Mouse (Mus musculus) kidney, postnatal 0 days (tissue): ENCODE data around the gene Ahnak. TPM values are rescaled to one million over a fixed set of nuclear protein-coding genes. Genes with fewer than 3 reads are reported as not detected.
A peak's percentile ranks its signal among the peaks of the same experiment; 100 is the strongest.
"Not testable (repeated sequence)": the region's sequence is repeated elsewhere in the genome, so short reads cannot be mapped to it uniquely, and the experiment has no call there.

ENCODE experiments used
- ATAC-seq: fragments of 200-750 bp; cut with Nextera tagmentation; replicated peaks from 2 replicates; pipeline ENCODE4 v1.8.0; 2017; ENCODE audit warnings: low read depth, moderate number of reproducible peaks, moderate TSS enrichment, moderate library complexity; ENCODE audit not compliant: low FRiP score
- DNase-seq: peaks from one replicate; pipeline ENCODE4 v3.0.0-alpha.2; 2016; ENCODE audit warnings: low spot score
- H3K27ac ChIP-seq: fragments of 300-500 bp; sonication (generic); 2 replicates; pipeline ENCODE4 v1.5.1; 2014; ENCODE audit warnings: mild to moderate bottlenecking
- H3K27me3 ChIP-seq: fragments of 300-500 bp; sonication (generic); 2 replicates; pipeline ENCODE4 v1.6.1; 2014; ENCODE audit warnings: low read length, mixed read lengths; ENCODE audit not compliant: insufficient read depth
- H3K36me3 ChIP-seq: fragments of 300-500 bp; sonication (generic); 2 replicates; pipeline ENCODE4 v1.6.1; 2014; ENCODE audit warnings: low read length, mixed read lengths; ENCODE audit not compliant: insufficient read depth
- H3K4me1 ChIP-seq: fragments of 300-500 bp; sonication (generic); replicated peaks from 2 replicates; pipeline ENCODE4 v1.6.1; 2014; ENCODE audit warnings: antibody characterized with exemption, low read length, mixed read lengths; ENCODE audit not compliant: insufficient read depth
- H3K4me2 ChIP-seq: fragments of 300-500 bp; sonication (generic); 2 replicates; pipeline ENCODE4 v1.6.1; 2014; ENCODE audit warnings: mild to moderate bottlenecking, low read length, moderate library complexity, mixed read lengths
- H3K4me3 ChIP-seq: fragments of 300-500 bp; sonication (generic); replicated peaks from 2 replicates; pipeline ENCODE4 v1.5.1; 2014; ENCODE audit warnings: low read depth, low read length
- H3K9ac ChIP-seq: fragments of 300-500 bp; sonication (generic); 2 replicates; pipeline ENCODE4 v1.6.1; 2014; ENCODE audit warnings: low read depth, low read length
- H3K9me3 ChIP-seq: fragments of 300-500 bp; sonication (generic); replicated peaks from 2 replicates; pipeline ENCODE4 v1.6.1; 2016; ENCODE audit warnings: low read length, inconsistent platforms, mixed read lengths
- CTCF ChIP-seq: IDR thresholded peaks from 2 replicates; pipeline ENCODE4 v1.5.1; 2016; ENCODE audit warnings: antibody characterized with exemption, low read depth, mild to moderate bottlenecking, moderate library complexity
- WGBS: fragments of 180-500 bp; shearing (Covaris S2); extraction: QIAGEN DNeasy Blood & Tissue Kit; methylation state at CpG from one replicate; pipeline ENCODE4 v1.1.7; 2014; 5-methylcytosine and 5-hydroxymethylcytosine counted together
- polyA plus RNA-seq: library from polyadenylated mRNA; unstranded; fragments of >200 nt; fragmentation: Nextera tagmentation; extraction: Ambion mirVana; gene quantifications from 2 replicates; pipeline ENCODE4 v1.2.1, GENCODE M21; 2015

Ahnak gene
- polyA plus RNA-seq, 1 experiment from 2014 or later, result 27.5 TPM

DNA sequence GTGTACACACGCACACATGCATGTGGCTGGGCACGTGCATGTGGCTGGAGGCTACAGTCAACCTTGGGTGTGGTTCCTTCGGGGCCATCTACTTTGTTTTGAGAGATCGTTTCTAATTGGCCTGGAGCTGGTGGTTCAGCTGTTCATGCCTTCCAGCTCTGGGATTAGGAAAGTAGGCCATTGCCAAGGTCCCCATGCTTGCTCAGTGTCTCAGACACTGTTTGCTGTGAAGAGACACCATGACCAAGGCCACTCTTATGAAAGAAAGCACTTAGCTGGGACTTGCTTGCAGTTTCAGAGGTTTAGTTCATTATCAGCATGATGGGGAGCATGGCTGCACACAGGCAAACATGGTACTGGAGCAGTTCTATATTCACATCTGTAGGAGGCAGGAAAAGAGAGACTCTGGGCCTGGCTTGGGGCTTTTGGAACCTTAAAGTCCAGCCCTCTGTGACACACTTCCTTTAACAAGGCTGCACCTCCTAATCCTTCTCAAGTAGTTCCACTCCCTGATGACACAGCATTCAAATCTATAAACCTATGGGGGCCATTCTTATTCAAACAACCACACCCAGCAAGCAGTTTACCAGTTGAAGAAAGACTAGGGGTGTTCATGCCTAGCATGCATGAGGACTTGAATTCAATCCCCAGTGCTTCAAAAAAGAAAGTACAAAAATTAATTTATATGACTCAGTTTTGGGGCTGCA lies 60.0 kb downstream of the Ahnak start:
- ATAC-seq (no peak), DNase-seq (no peak)
- Histone ChIP-seq H3K36me3 (no peaks in the 10 kb centered on the region), H3K9me3 (no peaks in the 10 kb centered on the region), H3K27me3 (no peaks in the 10 kb centered on the region), H3K27ac (no peak overlapping the region), H3K4me3 (no peak overlapping the region), H3K9ac (no peak overlapping the region), H3K4me1 (peaks cover 6% of the 10 kb centered on the region), H3K4me2 (no peak overlapping the region)
- WGBS, result 89% methylated on average over 4 of the region's 4 CpGs
- TF ChIP-seq CTCF, result no peak

DNA sequence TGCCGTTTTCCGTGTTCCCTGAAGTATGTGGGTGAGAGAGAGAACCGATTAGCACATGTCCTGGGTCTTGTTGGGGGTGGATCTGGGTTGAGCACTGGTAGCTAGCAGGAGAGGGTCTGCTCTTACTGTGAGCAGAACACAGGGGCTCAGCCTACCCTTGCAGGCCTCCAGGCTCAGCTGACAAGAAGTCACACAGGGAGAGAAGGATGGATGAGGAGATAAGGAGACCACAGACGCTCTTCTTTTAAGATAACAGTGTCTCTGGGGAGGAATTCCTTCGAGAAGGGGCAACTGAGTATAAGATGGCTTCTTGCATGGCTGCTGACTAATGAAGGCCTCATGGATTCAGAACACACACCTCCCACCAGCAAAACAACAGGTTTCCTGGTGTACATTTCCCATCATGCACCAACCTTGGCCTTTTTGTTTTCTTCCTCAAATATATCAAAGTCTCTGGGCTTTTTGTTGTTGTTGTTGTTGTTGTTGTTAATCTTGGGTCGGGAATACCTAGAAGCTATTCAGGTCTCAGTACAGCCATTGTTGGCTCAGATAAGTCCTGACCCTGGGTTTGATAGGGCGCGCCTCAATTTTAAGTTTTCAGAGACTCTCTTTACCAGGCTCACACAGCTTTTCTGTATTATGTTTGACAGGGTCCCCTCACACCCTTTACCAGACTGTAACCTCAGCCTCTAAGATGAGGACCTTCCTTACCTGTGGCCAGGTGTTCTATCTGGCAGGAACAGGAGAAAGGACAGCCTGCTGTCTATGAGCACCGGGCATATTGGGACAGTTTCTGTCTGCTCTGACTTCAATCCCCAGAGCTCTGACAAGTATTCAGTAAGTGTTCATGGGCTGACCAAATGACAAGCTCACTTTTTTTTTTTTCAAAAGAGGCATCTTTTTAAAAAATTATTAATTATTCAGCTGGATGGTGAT lies 61.5 kb downstream of the Ahnak start:
- peaks cover 6% of the 10 kb centered on the region for H3K4me1 ChIP-seq
- DNase-seq (no peak), ATAC-seq (no peak)
- no peak overlapping the region for H3K27ac ChIP-seq
- no peak overlapping the region for H3K9ac ChIP-seq
- no peak overlapping the region for H3K4me2 ChIP-seq
- WGBS, result 78% methylated on average over 9 of the region's 9 CpGs
- no peak for TF ChIP-seq CTCF
- no peaks in the 10 kb centered on the region for H3K9me3 ChIP-seq
- no peak overlapping the region for H3K4me3 ChIP-seq
- H3K27me3 ChIP-seq, result no peaks in the 10 kb centered on the region
- H3K36me3 ChIP-seq, result no peaks in the 10 kb centered on the region

DNA sequence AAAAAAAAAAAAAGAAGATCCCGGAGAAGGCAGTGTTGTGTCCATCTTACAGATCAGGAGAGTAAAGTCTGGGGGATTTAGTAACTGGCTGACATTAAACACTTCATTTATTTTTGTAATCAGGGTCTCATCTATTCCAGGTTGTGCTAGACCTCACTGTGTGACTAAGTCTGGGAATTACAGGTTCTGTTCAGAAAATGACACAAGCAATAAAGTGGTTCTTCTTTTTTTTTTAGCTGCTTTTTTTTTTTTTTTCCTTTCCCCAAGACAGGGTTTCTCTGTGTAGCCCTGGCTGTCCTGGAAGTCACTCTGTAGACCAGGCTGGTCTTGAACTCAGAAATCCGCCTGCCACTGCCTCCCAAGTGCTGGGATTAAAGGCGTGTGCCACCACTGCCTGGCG lies 62.9 kb downstream of the Ahnak start:
- not testable (repeated sequence) for ATAC-seq, H3K4me2 ChIP-seq, H3K4me3 ChIP-seq, H3K9ac ChIP-seq, H3K9me3 ChIP-seq, H3K36me3 ChIP-seq, H3K27ac ChIP-seq, H3K27me3 ChIP-seq, DNase-seq, H3K4me1 ChIP-seq
- 92% methylated on average over 4 of the region's 4 CpGs for WGBS

DNA sequence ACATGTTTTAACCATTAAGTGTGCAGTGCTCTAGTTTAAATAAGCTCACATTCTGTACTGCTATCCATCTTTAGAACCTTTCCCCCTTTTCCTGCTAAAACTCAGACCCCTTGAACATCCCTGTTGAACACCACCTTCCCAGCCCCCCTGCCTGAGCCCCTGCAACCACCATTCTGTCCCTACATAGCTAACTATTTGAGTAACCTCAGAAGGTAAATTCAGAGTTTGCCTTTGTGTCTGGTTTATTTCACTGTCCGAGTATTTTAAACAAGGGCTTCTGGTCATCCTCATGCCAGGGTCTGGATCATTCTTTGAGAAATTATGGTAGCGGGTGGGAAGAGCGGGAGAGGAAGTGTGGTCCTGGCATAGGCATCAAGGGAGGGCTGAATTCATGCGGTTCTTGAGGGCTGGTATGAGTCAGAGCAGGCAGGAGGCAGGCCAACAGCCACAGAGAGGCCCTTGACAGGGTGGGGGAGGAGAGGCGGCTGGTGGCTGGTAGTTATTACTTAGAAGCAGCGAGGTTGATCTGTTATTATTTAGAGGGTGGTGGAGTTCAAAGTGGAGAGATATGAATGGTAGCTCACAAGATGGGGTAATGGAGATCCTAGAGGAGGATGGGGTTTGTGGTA lies 63.8 kb downstream of the Ahnak start:
- ATAC-seq, result no peak
- H3K9ac ChIP-seq, result no peak overlapping the region
- no peak overlapping the region for H3K27ac ChIP-seq
- H3K4me3 ChIP-seq, result no peak overlapping the region
- no peak overlapping the region for H3K4me2 ChIP-seq
- no peaks in the 10 kb centered on the region for H3K9me3 ChIP-seq
- TF ChIP-seq CTCF, result no peak
- 48% methylated on average over 6 of the region's 6 CpGs for WGBS
- H3K4me1 ChIP-seq, result 0 out of 2 replicates have a peak, but pooled peaks cover under 1% of the 10 kb centered on the region
- no peak for DNase-seq
- H3K27me3 ChIP-seq, result no peaks in the 10 kb centered on the region
- no peaks in the 10 kb centered on the region for H3K36me3 ChIP-seq

DNA sequence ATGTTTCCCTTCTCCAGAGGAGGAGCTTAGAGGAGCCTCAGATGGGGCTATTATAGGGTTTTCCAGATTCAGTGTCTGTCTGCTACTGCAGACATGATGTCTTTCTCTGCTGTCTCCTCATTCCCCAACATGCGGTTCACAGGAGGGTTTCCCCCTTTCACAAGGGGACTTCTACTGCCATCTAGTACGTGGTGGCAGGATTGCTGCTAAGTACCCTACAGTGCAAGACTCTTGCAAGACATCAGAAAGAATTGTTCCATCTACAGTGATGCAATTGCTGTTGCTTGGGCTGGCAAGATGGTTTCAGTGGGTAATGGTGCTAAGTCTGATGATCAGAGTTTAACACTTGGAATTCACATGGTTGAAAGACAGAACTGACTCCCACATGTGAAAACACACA lies 66.1 kb downstream of the Ahnak start:
- Histone ChIP-seq H3K4me2 (no peak overlapping the region), H3K9me3 (no peaks in the 10 kb centered on the region), H3K36me3 (no peaks in the 10 kb centered on the region), H3K4me1 (no peaks in the 10 kb centered on the region), H3K27ac (no peak overlapping the region), H3K9ac (no peak overlapping the region), H3K27me3 (no peaks in the 10 kb centered on the region), H3K4me3 (no peak overlapping the region)
- WGBS, result 25% methylated on average over 2 of the region's 2 CpGs
- peak; percentile 60 for TF ChIP-seq CTCF
- ATAC-seq (no peak), DNase-seq (no peak)

DNA sequence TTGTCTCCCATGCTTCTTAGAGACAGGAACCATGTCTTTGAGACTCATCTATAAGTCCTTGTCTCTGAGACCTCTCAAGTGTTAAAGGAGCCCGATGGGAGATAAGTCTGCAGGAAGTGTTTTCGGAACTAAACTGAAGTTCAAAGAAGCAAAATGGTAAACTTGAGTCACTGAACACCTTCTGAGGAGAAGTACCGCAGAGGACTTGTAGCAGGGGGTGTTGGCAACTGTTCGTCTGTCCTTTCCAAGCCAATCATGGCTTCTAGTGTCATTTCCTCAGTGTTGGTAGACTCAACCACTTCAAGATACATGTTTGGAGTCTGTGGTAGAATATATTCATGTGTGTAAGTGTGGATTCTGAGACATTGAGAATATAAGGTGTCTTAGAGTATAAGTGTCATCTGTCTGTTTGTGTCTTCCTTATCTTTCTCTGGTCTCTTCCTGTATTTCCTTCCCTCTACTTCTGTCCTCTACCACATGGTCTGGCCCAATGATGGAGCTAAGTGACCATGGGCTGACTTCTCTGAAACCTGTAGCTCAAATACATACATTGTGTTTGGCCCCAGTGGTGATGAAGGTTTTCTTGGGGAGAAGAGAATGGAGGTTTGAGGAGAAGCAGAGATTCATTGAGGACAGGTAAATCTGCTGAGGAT lies 66.7 kb downstream of the Ahnak start:
- Histone ChIP-seq H3K9ac (no peak overlapping the region), H3K4me2 (no peak overlapping the region), H3K27ac (no peak overlapping the region), H3K36me3 (no peaks in the 10 kb centered on the region), H3K4me1 (no peaks in the 10 kb centered on the region), H3K27me3 (no peaks in the 10 kb centered on the region), H3K9me3 (no peaks in the 10 kb centered on the region), H3K4me3 (no peak overlapping the region)
- TF ChIP-seq CTCF, result no peak
- 90% methylated on average over 4 of the region's 4 CpGs for WGBS
- DNase-seq (no peak), ATAC-seq (no peak)
